Mouse (Mus musculus): ENCODE results near the gene Ect2l.
"Not testable (repeated sequence)": the region's sequence is repeated elsewhere in the genome, so short reads cannot be mapped to it uniquely, and the experiment has no call there.

The Ect2l gene

DNA sequence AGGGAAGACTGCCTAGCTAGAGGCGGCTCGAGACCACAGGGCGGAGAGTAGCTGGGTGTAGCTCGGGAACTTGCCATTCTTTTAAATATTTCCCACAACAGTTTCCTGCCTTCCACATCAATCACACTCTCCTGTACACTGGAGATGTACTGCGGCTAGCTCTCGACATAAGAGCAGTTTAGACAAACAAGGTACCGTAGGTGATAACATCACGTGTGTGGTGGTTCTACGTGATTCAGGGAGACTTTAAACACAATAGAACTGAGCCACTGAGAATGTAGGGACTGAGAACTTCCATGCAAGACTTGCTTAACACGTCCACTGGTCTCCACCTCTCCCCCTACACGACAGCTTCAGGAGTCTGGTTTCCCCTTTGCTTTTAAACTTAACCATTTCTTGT is 17.5 kb downstream of the Ect2l start:
- in situ Hi-C loops (cut with MseI, MboI), result loop anchor here (10.0 to 25.0 kb wide), 2 partner anchors 138 to 431 kb away; partner anchors contain the start of gene Reps1 (in 1 of the 2)

DNA sequence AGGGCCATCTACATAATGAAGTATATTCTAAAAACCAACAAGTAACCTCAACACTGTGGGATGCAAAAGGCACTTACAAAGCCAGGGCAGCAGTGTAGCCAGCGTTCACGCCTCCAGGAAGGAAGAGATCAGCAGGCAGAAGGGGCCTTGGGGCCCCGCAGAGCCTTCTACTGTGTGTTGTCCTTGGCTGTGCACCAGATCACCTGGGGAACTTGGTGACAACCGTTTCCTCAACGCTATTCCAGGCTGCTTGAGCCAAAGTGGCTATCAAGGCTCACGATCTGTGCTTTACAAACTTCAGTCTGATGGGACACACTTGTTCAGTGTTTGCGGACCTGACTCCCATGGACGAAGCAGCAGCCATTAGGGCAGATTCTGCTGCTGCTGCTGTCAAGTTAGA is 19.0 kb downstream of the Ect2l start:
- in situ Hi-C loops (cut with MseI, MboI), result loop anchor here (10.0 to 25.0 kb wide), 2 partner anchors 137 to 429 kb away; partner anchors contain the start of gene Reps1 (in 1 of the 2)

DNA sequence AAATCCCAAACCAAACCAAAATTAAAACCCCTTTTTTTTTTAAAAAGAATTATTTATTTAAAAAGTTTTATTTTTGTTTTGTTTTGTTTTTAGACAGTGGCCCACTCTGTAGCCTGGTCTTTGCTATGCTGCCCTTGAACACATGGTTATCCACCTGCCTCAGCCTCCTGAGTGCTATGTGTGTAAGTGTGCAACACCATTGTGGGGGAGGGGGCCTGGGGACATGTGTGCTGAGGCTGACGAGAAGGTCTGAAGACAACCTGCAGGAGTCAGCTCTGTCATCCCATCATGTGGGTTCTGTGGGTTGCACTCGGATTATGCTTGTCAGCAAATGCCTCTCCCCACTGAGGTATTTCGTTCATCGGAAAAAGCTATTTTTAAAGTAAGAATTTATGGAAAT is 21.2 kb downstream of the Ect2l start:
- in situ Hi-C loops (cut with MseI, MboI), result loop anchor here in 1 of 2 experiments (25.0 kb wide), 1 partner anchor 427 kb away; no protein-coding TSS in a partner anchor

DNA sequence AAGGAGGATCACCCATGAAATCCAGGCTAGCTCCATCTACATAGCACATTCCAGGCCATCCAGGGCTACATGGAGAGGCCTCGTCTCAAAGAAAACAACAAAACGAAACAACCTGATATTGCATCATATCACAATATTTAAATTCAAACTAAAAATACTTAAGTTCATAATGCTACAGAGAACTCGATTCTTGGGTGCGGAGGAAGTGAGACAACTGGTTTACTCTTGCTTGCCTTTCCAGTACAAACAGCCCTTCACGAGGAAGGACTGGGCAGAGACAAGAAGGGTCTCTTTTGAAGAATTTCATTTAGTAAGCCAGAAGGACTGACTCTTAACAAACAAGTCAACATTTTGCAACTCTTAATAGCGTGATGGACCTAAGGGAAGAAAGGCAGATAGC is 22.1 kb downstream of the Ect2l start:
- in situ Hi-C loops (cut with MseI, MboI), result loop anchor here in 1 of 2 experiments (25.0 kb wide), 1 partner anchor 426 kb away; no protein-coding TSS in a partner anchor

DNA sequence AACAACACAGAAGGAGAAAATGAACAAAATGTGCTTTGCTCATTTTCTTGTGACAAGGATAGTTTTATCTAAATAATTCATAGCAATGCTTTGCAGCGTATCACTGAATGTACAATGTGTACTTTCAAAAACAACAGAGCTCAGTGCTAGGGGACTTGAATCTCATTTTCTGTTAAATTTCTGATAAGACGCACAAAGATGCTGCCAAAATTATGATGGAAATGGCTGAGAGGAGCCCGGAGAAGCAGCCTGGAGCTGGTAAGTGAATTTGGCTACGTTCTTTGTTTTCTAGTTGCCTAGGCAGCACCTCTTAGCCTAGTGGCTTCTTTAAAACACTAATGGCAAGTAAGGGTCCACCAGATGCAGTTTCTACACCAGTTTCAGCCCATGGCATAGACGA is 28.4 kb downstream of the Ect2l start:
- in situ Hi-C loops (cut with MseI, MboI), result loop anchor here in 1 of 2 experiments (25.0 kb wide), 1 partner anchor 420 kb away; no protein-coding TSS in a partner anchor

DNA sequence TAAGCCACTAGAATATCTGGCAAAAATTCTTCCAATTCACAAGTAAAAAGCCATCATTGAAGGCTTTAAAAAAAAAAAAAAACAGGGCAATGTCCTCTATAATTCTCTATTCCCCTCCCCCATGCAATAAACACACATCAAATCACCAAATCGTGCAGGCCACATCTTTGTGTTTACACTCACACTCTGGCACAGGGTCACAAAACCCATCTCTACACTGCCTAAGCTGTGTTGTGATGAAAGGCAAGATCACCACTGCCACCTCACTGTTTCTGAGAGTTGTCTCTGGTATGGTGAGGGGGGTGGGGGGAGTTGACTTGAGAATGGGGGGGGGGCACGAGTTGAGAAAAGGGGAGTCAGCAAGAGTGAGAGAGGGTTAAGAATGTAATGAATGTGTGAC is 33.4 kb downstream of the Ect2l start:
- in situ Hi-C loops (cut with MseI, MboI), result loop anchor here in 1 of 2 experiments (25.0 kb wide), 1 partner anchor 415 kb away; no protein-coding TSS in a partner anchor

DNA sequence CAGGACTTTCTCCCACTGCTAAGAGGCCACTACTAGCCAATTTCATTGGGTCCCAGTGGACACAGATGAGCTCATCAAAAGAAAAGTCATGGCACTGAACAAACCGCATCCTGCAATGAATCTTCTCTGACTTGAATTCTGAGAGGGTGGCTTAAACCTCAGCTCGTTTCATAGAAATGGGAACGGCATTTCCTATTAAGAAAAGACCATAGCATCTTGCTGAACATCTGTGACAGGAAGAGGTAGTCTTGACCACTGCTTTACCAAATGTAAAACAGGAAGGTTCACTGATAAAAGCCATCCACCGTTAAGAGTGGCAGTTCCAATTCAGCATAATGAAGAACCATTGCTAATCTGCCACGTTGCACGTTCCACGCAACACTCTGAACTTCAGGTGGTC is 34.0 kb downstream of the Ect2l start:
- in situ Hi-C loops (cut with MseI, MboI), result loop anchor here in 1 of 2 experiments (25.0 kb wide), 1 partner anchor 414 kb away; no protein-coding TSS in a partner anchor

DNA sequence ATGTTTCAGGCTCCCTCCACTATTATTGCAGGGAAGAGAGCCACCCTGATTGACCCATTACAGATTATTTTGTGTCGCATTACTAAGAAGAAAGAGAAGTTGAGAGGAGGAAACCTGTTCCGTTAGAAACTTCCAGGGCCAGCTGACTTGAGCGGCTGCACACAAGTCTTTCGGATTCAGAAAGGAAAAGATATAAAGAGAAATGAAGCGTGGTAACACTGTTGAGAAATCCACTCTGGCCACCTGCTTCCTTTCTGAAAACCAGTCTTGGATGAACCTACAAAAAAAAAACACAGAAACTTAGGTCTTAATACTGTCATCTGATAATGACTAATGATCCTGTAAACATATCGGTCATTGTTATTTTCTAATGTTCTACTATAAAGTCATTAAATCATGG is 35.6 kb downstream of the Ect2l start:
- in situ Hi-C loops (cut with MseI, MboI), result loop anchor here in 1 of 2 experiments (25.0 kb wide), 1 partner anchor 413 kb away; no protein-coding TSS in a partner anchor

DNA sequence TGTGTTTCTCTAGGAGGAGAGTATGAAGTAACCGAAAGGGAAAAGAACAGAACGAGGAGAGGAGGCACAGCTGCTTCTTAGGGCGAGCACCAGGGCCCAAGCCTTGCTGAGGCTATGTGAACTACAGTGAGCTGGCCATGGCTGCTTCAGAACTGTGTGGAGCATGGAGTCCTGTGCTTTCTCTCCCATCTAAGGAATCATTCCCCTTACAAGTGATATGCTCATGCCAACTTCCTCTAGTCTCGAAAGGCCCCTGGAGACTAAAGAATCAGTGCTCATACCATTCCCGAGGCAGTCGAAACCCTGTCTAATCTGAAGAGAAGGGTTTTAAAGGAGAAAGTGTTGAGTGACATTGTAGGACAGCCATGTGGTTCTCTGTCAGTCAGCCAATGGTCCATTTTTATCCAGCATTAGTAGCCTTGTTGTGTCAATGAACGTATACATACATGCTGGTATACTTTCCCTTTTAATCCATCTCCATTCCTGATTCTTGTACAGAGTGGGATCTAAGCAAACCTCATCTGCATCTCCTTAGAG is 48.2 kb downstream of the Ect2l start:
- in situ Hi-C loops (cut with MseI, MboI), result no loop called here

DNA sequence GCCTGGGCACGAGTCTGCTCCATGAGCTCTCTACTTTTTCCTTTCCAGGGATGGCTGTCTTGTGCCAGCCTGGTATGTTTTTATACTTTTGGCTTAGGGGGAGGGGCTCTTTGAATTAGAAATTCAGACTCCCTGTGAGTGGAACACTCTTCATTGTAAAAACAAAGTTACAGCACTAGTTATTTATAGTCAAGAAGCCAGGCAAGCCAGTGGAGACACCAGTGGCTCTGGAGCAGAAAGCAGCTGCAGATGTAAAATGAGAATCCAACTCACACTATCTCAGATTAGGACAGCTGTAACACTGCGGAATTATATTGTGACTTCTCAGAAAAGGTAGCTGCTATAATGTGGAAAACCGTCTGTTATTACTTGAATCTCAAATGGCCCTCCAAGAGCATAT is 63.5 kb downstream of the Ect2l start:
- in situ Hi-C loops (cut with MseI, MboI), result no loop called here

DNA sequence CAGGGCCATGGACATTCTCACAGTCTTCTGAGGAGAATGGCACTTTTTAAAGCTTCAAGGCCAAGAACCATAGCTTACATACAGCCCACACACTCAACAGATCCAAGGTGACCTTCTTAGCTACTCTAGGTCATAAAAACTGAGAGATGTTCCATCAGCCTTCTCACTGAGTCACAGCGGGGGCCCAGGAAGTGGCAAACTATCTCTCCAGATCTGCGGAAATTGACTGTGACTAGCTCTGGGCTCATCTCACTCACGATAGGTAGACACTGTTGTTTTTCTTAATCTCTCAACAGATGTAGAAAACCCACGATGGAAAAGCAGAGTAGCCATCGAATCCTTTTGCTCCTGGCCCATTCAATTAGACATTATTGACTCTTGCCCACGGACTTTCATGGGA is 68.5 kb downstream of the Ect2l start:
- in situ Hi-C loops (cut with MseI, MboI), result no loop called here

DNA sequence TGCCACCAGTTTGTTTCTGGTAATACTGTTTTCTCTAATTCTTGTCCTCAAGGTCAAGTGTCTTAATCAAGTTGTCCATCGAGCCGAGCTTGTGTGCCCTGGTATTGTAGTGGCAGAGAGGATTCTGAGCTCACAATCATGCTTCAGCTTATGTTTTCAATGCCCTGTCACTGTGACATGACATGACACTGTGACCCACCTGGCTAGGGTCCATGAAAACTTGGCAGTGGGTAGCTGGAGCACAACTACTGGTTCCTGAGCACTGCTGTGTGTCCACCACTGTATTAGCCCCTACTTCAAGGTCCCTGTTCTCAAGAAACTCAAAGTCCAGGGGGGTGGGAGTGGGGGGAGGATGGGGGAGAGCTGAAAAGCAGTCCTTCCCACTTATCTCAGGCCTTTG is 69.3 kb downstream of the Ect2l start:
- in situ Hi-C loops (cut with MseI, MboI), result no loop called here

DNA sequence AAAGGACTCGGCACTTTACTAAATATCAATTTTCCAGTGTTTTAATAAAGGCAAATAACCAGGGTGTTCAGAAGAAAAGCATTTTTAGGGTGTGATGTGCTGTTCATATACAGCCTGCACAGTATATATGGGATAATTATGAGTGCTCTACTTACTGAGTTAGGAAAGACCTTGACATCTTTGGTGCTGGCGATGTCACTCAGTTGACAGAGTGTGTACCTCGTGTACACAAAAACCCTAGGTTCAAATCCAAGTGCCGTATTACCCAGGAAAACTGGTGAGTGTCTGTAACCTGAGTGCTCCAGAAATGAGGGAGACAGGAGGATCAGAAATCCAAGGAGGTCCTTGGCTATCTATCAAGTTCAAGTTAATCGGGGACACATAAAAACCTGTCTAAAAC is 71.1 kb downstream of the Ect2l start:
- in situ Hi-C loops (cut with MseI, MboI), result no loop called here

DNA sequence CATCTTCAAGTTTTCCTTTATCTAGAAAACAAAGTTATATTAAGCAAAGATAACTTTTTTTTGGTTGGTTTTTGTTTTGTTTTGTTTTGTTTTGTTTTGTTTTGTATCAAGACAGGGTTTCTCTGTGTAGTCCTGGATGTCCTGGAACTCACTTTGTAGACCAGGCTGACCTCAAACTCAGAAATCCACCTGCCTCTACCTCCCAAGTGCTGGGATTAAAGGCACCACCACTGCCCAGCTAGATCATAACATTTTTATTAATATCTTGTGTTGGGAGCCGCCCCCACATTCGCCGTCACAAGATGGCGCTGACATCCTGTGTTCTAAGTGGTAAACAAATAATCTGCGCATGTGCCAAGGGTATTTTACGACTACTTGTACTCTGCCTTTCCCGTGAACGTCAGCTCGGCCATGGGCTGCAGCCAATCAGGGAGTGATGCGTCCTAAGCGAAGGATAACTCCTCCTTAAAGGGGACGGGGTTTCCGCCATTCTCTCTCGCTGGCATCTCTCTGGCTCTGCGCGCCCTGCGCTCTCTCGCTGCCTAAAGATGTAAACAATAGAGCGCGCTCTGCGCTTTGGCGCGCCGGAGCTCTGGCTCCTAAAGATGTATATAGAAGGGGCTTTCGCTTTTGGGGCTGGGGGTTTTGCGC is 71.7 kb downstream of the Ect2l start:
- in situ Hi-C loops (cut with MseI, MboI), result not testable (repeated sequence)

DNA sequence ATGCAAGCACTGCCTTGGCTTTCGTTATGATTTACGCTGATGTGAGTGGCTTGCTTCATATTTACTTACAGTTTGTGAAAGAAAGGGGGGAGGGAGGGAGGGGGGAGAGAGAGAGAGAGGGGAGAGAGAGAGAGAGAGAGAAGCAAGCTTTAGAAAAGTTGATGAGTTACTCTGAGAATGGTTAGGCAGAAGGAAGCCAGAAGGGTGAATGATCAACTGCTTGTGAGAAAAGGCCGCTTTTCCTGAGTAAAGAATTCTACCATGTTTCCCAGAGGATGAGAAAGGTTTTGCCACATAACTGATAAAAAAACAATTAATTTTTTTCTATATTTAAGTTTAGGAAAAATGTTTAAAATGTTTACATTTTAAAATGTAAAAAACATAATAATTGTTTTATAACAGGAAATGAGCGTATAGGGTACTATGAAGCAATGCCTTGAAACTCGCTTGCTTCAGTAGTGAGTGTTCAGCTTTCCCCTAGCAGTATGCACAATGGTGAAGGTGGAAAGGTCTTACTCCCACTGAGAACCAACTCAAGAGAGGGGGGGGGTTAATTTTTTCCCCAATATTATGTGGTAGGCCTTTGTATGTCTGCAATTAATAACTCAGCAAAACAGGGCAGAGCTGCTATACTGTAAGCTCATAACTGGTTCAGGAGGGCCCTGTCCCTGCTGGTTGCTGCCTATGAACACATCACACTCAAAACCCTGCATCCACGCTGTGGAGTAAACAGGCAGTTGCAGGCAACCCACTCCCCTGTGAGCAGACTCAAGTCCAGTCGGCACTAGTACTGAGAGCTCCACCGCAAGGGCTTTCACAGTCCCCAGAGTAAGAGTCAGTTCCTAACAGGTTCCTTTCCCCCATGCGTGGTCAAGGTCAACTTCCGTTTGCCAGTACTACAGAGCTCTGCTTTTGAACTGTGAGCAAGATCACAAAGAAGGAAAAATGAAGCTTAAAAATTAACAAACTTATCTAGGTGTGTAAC is 78.7 kb downstream of the Ect2l start:
- in situ Hi-C loops (cut with MseI, MboI), result no loop called here

DNA sequence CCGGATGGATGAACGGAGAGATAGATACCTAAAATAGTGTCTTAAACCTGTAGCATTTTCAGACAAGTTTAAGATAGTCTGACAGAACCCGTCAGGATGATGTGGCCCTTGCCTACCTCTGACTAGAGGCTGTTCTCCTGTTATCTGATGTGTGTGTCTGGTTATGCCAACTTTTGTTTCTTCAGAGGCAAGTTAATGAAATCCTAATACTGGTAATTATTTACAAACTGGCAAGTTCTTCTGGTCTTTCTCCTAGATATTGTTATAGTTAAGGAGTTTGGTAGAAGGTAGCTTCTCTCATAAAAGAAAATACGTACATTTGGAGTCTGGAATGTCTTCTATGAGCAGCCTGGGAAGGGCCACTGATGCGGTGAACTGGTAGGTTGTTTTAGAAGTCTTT is 80.4 kb downstream of the Ect2l start:
- in situ Hi-C loops (cut with MseI, MboI), result no loop called here

DNA sequence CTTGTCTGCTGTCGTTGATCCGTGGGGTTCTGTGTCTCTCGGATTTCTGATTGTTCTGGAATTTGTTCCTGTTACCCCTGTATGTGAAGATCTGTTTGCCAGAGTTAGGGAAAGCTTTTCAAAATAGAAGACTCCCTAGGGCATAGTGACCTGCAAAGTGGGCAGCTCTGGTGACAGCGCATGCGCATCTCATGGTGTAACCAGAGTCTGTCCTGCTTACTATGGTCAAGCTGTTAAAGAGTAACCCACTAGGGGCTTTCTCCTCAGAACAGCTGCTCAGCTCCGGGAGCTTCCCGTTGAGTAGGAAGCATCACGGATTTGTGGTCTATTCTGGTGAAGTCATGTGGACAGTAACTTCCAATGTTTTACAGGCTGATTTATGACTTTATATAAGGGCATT is 92.4 kb downstream of the Ect2l start:
- in situ Hi-C loops (cut with MseI, MboI), result no loop called here

DNA sequence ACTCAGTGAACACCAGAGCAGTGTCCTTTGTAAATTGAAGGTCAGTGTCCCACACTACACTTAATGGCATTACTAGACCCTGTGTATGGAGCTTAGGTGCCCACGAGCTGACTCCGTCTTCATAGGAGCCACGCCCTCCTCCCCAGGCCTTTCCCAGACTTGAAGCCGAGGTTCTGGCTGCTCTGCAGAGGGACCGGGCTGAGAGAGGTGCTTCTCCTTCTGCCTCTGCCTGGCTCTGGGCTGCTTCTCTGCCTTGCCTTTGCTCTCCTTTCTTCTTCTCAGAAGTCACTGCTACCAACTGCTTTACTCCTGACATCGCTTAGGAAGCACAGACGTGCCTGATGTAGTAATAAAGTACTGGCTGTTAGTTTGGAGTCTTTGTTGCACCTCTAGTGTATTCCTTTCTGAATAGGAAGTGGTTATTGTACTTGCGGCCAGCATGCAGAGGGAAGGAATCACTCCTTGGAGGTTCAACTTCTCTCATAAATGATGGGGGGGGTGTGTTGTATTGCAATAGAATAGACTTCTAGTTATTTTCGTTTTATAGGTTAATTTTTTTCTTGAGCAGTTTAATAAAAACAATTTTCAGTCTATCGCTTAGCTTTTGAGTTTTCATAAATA is 97.1 kb downstream of the Ect2l start:
- in situ Hi-C loops (cut with MseI, MboI), result no loop called here

DNA sequence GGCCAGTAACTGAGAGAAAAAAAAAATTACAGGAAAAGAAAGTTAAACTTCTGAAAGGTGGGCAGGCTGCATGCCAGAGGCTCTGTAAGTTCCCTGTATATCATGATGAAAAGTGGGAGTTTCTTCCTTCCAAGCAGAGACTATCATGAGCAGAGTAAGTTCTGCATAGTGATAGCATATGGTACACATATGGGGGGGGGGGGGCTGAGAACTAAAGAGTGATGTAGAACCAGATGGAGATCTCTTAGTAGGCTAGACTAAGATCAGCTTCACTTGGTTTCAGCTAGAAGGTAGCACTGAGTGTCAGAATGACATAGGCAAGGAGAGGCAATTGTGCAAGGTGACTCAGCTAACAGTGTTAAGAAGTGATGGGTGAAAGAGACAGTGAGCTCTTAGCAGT is 99.8 kb downstream of the Ect2l start:
- in situ Hi-C loops (cut with MseI, MboI), result no loop called here

DNA sequence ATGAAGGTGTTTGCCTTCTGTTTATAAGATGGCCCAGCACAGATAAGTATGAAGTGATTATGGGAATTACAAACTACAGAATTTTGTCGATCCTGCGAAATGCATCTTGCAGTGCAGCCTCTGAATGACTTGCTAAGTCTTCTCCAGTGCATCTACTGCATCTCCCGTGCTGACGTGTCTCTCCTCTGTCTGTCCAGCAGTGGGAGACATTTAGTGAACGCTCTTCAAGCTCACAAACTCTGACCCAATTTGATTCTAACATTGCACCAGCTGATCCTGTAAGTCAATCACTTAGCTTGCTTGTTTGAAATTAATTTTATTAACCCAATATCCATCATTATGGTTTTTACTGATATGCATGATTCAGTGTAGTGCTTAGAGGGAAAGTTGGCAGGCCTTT is 103.2 kb downstream of the Ect2l start:
- in situ Hi-C loops (cut with MseI, MboI), result no loop called here

DNA sequence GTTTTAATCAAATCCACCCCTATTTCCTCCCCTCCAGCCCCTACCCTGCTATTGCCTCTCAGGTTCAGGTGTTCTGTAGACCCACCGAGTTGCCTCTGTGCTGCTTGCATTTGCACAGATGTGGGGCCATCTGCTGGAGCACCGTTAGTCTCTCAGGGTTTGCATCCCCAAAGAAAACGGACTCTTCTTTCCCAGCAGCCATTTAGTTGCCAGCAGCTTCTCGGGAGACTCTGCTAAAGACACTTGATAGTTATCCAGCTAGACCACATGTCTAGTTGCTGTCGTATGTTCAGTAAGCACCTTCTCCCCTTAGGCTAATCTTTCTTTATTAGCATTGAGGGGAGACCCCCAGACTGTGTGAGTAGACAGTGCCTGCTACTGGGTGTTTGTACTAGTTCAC is 108.5 kb downstream of the Ect2l start:
- in situ Hi-C loops (cut with MseI, MboI), result no loop called here

DNA sequence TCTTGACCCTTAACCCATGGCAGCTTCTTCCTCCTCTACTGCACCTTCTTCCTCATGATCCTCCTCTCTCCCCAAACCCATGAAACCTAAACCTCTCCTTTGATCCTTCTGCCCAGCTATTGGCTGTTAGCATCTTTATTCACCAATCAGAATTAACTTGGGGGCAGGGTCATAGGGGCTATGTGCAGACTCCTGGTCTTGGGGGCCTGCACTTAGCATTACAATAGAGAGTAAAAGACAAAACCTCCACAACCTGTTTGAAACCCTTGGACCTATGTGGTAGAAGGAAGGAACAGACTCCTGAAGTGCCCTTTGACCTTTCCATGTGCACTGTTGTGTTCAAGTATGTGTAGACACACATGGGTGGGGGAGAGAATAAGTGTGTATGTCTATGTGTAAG is 120.0 kb downstream of the Ect2l start:
- in situ Hi-C loops (cut with MseI, MboI), result no loop called here

All from mouse trophoblast stem cell (cell line).